Mouse (Mus musculus): ENCODE results near the gene Spryd3.

- TF ChIP-seq POLR2A (IDR thresholded peaks at IDR 0.05; ENCODE audit: control insufficient read depth, low read depth, low read length): no peak
- TF ChIP-seq CTCF (IDR thresholded peaks at IDR 0.05; ENCODE audit: control insufficient read depth, insufficient read depth, insufficient replicate concordance, low read depth, low read length): no peak
These were observed 41.9 kb downstream of the Spryd3 start for GRCm38 (mm10) chr15:102094157-102094556.
